Mouse (Mus musculus) hindbrain, embryonic 16.5 days (tissue): ENCODE measurements around the gene Rala. TPM values are rescaled to one million over a fixed set of nuclear protein-coding genes. Genes with fewer than 3 reads are reported as not detected.

Experiments
- ATAC-seq: fragments of 200-750 bp; cut with Nextera tagmentation; 2 replicates; pipeline ENCODE4 v1.8.0; 2017; ENCODE audit warnings: moderate TSS enrichment, moderate library complexity
- H3K27ac ChIP-seq: fragments of 300-500 bp; sonication (generic); 2 replicates; pipeline ENCODE4 v1.5.1; 2014; ENCODE audit warnings: low read depth, mild to moderate bottlenecking, control low read depth, low read length, moderate library complexity
- H3K27me3 ChIP-seq: fragments of 300-500 bp; sonication (generic); replicated peaks from 2 replicates; pipeline ENCODE4 v1.6.1; 2014; ENCODE audit warnings: low read length; ENCODE audit not compliant: control insufficient read depth, insufficient read depth
- H3K36me3 ChIP-seq: fragments of 300-500 bp; sonication (generic); 2 replicates; pipeline ENCODE4 v1.6.1; 2014; ENCODE audit warnings: mild to moderate bottlenecking, low read length, moderate library complexity, mixed read lengths; ENCODE audit not compliant: control insufficient read depth, insufficient read depth
- H3K4me1 ChIP-seq: fragments of 300-500 bp; sonication (generic); 2 replicates; pipeline ENCODE4 v1.6.1; 2014; ENCODE audit warnings: low read depth, low read length; ENCODE audit not compliant: control insufficient read depth, insufficient read depth
- H3K4me2 ChIP-seq: fragments of 300-500 bp; sonication (generic); 2 replicates; pipeline ENCODE4 v1.6.1; 2014; ENCODE audit warnings: mild to moderate bottlenecking, low read length, control low read depth, moderate library complexity
- H3K4me3 ChIP-seq: fragments of 300-500 bp; sonication (generic); 2 replicates; pipeline ENCODE4 v1.5.1; 2014; ENCODE audit warnings: mild to moderate bottlenecking, low read length, control low read depth, moderate library complexity
- H3K9ac ChIP-seq: fragments of 300-500 bp; sonication (generic); 2 replicates; pipeline ENCODE4 v1.6.1; 2014; ENCODE audit warnings: low read depth, mild to moderate bottlenecking, control low read depth, low read length, moderate library complexity
- H3K9me3 ChIP-seq: fragments of 300-500 bp; sonication (generic); 2 replicates; pipeline ENCODE4 v1.6.1; 2014; ENCODE audit warnings: mild to moderate bottlenecking, low read length, moderate library complexity; ENCODE audit not compliant: control insufficient read depth
- WGBS: fragments of 180-500 bp; shearing (Covaris S2); extraction: QIAGEN DNeasy Blood & Tissue Kit; methylation state at CpG from one replicate; pipeline ENCODE4 v1.1.7; 2014; 5-methylcytosine and 5-hydroxymethylcytosine counted together
- polyA plus RNA-seq: library from polyadenylated mRNA; unstranded; fragments of >200 nt; fragmentation: Nextera tagmentation; extraction: Ambion mirVana; gene quantifications from 2 replicates; pipeline ENCODE4 v1.2.1, GENCODE M21; 2015

The Rala gene
- polyA plus RNA-seq, 1 experiment from 2014 or later: 250 TPM

- Histone ChIP-seq H3K4me2 (no peak overlapping the region), H3K4me3 (no peak overlapping the region), H3K27ac (no peak overlapping the region), H3K9me3 (no peaks in the 10 kb centered on the region), H3K4me1 (no peaks in the 10 kb centered on the region), H3K9ac (no peak overlapping the region), H3K36me3 (no peaks in the 10 kb centered on the region), H3K27me3 (no peaks in the 10 kb centered on the region)
- no peak for ATAC-seq
- 85% methylated on average over 3 of the region's 3 CpGs for WGBS
Measured at GRCm38 (mm10) chr13:17832940-17833339, 111.1 kb downstream of the Rala start.

Other genes starting within 250 kb of the Rala start
- 32.7 and 33.0 TPM in 2 replicates for gene Mplkip, start 249.0 kb downstream of the Rala start, polyA plus RNA-seq
- gene Sugct, start 248.7 kb downstream of the Rala start, polyA plus RNA-seq: 2.5 and 3.6 TPM in 2 replicates
- 9.0 and 9.5 TPM in 2 replicates for gene Cdk13, start 139.1 kb downstream of the Rala start, polyA plus RNA-seq
- 73.2 and 78.2 TPM in 2 replicates for gene Yae1d1, start 49.1 kb upstream of the Rala start, polyA plus RNA-seq